Mouse (Mus musculus) induced T-regulatory cell, adult 2 months (primary cell): ENCODE measurements around the gene Fbxl2.

ENCODE experiments used
- DNase-seq: peaks from one replicate; pipeline ENCODE4 v3.0.0-alpha.2; 2012; ENCODE audit warnings: low read depth

The Fbxl2 gene

DNA sequence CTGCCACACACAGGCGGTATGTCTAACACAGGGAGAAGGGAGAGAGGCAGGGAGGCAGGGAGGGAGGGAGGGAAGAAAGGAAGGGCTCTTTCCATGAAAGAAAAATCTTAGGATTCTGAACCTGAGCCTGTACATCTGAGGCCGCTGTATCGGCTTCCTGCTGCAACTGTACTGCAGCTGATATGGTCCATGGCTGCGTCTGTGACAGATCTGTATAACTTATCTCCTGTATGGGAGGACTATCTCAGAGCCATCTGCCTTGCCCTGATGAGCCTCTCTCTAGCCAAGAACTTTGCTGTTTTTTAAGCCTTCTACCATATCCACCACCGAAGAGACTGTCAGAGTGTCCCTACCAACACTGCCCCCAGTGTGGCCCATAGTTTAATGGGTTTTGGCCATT lies 130.2 kb downstream of the Fbxl2 start:
- no peak for DNase-seq
